Mouse (Mus musculus): ENCODE measurements around the gene Gnb1l. TPM values are rescaled to one million over a fixed set of nuclear protein-coding genes. Genes with fewer than 3 reads are reported as not detected.
"Not testable (repeated sequence)": the region's sequence is repeated elsewhere in the genome, so short reads cannot be mapped to it uniquely, and the experiment has no call there.

Gnb1l gene
- total RNA-seq, 4 experiments from 2014 or later: 5.7 to 8.9 (median 6.5) TPM

GRCm38 (mm10) chr16:18482431-18482830 is 16.1 kb upstream of the Gnb1l start:
- no peak for DNase-seq (ENCODE audit: low spot score in 2 of 2)

GRCm38 (mm10) chr16:18483839-18484238 is 14.7 kb upstream of the Gnb1l start:
- DNase-seq (ENCODE audit: low spot score in 2 of 2): no peak

- no peak for DNase-seq (ENCODE audit: low spot score in 2 of 2)
Observed at GRCm38 (mm10) chr16:18484386-18484785, 14.1 kb upstream of the Gnb1l start.

- DNase-seq (ENCODE audit: low spot score in 2 of 2): no peak
Observed at GRCm38 (mm10) chr16:18484794-18485435, 13.6 kb upstream of the Gnb1l start.

- DNase-seq (ENCODE audit: low spot score in 2 of 2): no peak
Observed at GRCm38 (mm10) chr16:18486126-18486525, 12.4 kb upstream of the Gnb1l start.

GRCm38 (mm10) chr16:18490281-18490680 is 8.2 kb upstream of the Gnb1l start:
- DNase-seq (ENCODE audit: low spot score in 2 of 2): no peak

- DNase-seq (ENCODE audit: low spot score in 2 of 2): no peak
Observed at GRCm38 (mm10) chr16:18490894-18491293, 7.6 kb upstream of the Gnb1l start.

- peak in 1 of 2 experiments; percentile 30 for DNase-seq (ENCODE audit: low spot score in 2 of 2)
Observed at GRCm38 (mm10) chr16:18497865-18498515, 523 bp upstream of the Gnb1l start.

GRCm38 (mm10) chr16:18498996-18499395 is 483 bp downstream of the Gnb1l start:
- DNase-seq (ENCODE audit: low spot score in 2 of 2): peak in 1 of 2 experiments; percentile 30

GRCm38 (mm10) chr16:18501531-18501930 is 3.0 kb downstream of the Gnb1l start:
- no peak for DNase-seq (ENCODE audit: low spot score in 2 of 2)

- no peak for DNase-seq (ENCODE audit: low spot score in 2 of 2)
Observed at GRCm38 (mm10) chr16:18503566-18504342, 5.2 kb downstream of the Gnb1l start.

GRCm38 (mm10) chr16:18506524-18507199 is 8.1 kb downstream of the Gnb1l start:
- DNase-seq (ENCODE audit: low spot score in 2 of 2): no peak

- DNase-seq (ENCODE audit: low spot score in 2 of 2): no peak
Observed at GRCm38 (mm10) chr16:18507200-18507549, 8.7 kb downstream of the Gnb1l start.

GRCm38 (mm10) chr16:18511741-18512140 is 13.2 kb downstream of the Gnb1l start:
- DNase-seq (ENCODE audit: low spot score in 2 of 2): no peak

GRCm38 (mm10) chr16:18513508-18513907 is 15.0 kb downstream of the Gnb1l start:
- DNase-seq (ENCODE audit: low spot score in 2 of 2): no peak

- DNase-seq (ENCODE audit: low spot score in 2 of 2): peak; percentile 42 to 51
Observed at GRCm38 (mm10) chr16:18518091-18518490, 19.6 kb downstream of the Gnb1l start.

GRCm38 (mm10) chr16:18523563-18524245 is 25.2 kb downstream of the Gnb1l start:
- DNase-seq (ENCODE audit: low spot score in 2 of 2): no peak

- no peak for DNase-seq (ENCODE audit: low spot score in 2 of 2)
Observed at GRCm38 (mm10) chr16:18528656-18529055, 30.1 kb downstream of the Gnb1l start.

GRCm38 (mm10) chr16:18533061-18533460 is 34.5 kb downstream of the Gnb1l start:
- not testable (repeated sequence) for DNase-seq (ENCODE audit: low spot score in 2 of 2)

- no peak for DNase-seq (ENCODE audit: low spot score in 2 of 2)
Observed at GRCm38 (mm10) chr16:18537407-18537990, 39.0 kb downstream of the Gnb1l start.

GRCm38 (mm10) chr16:18539281-18539680 is 40.8 kb downstream of the Gnb1l start:
- no peak for DNase-seq (ENCODE audit: low spot score in 2 of 2)

All from layer of hippocampus, adult 8-10 months (tissue).